Mouse (Mus musculus) testis, postnatal 14 days (tissue): ENCODE data around the gene Gstm6.

Source experiments
- DNase-seq: peaks from one replicate; pipeline ENCODE4 v3.0.0; 2021; ENCODE audit warnings: low spot score

Gstm6 gene

GRCm38 (mm10) chr3:107940524-107940923, 3.0 kb downstream of the Gstm6 start:
- DNase-seq: no peak

DNA sequence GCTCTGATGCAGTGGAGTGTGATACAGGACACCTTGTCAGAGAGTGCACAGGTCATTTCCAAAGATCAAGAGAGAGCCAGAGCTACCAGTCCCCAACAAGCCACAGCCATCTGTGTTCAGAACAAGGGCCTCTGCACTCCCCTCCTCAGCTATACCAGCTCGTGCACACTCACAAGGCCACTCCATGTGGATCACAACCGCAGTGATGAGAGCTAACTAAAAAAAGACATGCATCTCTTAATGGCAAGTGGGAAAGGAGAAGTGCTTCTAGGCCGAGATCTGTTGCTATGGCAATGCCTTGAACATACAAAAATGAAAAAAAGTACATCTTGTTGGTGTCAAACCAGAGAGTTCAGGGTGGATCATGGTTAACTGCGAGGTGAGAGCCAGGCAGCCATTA, 3.7 kb downstream of the Gstm6 start:
- no peak for DNase-seq

GRCm38 (mm10) chr3:107939403-107939802, 4.1 kb downstream of the Gstm6 start:
- DNase-seq: peak; percentile 64

DNA sequence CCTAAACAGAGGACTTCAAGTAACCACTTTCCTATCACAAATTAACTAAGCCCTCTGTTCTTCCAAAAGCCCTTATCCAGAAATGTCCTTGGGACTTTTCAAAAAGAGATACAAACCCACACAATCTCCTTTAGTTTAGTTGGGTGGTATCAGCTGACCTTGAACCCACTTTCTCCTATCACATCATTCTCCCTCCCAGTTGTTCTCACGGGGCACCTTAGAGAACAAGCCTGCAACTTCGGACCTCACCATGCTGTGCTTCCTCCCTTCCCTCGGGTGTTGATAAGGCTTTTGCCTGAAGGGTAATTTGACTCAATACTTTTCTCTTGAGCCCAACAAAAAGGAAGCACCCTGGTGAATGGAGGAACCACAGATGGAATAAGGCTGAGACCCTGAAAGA, 7.7 kb downstream of the Gstm6 start:
- DNase-seq: peak; percentile 77

GRCm38 (mm10) chr3:107935268-107935667, 8.3 kb downstream of the Gstm6 start:
- DNase-seq: no peak

GRCm38 (mm10) chr3:107932128-107932527, 11.4 kb downstream of the Gstm6 start:
- no peak for DNase-seq

- peak; percentile 94 for DNase-seq
Observed at GRCm38 (mm10) chr3:107931670-107932069, 11.9 kb downstream of the Gstm6 start, which contains the start of gene Gstm7. Gstm7 (minus strand) TSS chr3:107931817.

DNA sequence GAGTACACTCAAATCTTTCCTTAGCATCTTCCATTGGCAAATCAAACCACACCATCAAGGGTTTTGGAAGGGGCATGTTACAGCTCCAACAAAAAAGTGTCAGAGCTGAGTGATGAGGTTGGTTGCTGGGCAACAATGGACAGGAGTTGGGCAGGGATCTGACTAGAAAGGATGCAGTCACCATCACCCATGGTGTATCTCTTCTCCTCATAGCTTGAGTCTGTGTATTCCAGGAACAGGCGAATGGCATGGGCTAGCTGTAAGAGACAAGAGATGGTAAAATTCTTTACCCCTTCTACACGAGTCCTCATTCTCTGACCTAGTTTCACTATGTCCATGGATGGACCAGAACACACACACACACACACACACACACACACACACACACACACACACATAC, 12.4 kb downstream of the Gstm6 start:
- DNase-seq: no peak

DNA sequence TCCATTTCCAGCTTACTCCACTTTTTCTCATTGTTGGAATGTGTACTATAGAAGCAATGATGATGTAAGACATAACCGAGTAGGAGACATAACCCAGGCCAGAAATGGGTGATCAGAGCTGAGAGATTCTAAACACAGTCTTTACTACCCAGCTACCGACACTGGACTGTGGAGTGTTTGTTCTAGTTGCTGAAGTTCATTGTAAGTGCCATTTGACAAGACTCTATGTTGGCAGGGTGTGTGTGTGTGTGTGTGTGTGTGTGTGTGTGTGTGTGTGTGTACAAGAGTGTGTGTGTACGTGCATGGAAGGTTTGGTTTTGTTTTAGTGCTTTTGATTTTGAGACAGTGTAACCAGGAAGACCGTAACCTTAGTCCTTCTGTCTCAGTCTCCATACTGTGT, 13.8 kb downstream of the Gstm6 start:
- no peak for DNase-seq

DNA sequence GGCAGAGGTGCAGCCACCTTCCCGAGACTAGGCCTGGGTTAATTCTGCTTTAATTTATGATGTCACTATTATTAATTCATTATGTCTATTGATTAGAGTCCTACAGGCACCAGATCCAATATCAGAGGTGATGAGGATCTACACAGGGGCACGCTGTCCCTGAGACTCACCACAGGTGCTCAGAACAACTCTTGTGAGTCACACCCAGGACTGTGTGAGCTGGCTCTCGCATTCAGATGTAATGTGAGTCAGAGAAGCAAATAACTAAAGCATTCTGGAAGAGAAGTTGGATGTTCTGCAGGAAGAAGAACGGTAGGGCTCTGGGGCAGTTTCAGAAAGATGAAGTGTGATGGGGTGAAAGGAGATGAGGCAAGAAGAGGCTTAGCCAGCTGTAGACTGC, 14.3 kb downstream of the Gstm6 start:
- DNase-seq: no peak

DNA sequence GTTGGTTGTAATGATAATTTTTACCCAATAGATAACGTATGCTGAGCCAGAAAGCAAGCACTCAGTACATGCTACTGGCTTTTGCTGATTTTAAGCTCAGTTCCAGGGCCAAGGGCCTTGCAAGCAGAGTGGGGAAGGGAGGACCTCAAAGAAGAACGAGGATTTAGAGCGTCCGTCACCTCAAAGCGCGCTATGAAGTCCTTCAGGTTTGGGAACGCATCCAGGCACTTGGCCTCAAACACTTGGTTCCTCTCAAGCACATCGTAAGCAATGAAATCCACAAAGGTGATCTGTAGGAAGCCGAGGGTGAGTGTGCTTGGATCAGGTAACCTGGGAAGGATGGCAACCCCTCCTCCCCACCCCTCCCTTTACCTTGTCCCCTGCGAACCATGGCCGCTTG, 14.9 kb downstream of the Gstm6 start:
- DNase-seq: no peak

- no peak for DNase-seq
Observed at GRCm38 (mm10) chr3:107927841-107928240, 15.7 kb downstream of the Gstm6 start.

DNA sequence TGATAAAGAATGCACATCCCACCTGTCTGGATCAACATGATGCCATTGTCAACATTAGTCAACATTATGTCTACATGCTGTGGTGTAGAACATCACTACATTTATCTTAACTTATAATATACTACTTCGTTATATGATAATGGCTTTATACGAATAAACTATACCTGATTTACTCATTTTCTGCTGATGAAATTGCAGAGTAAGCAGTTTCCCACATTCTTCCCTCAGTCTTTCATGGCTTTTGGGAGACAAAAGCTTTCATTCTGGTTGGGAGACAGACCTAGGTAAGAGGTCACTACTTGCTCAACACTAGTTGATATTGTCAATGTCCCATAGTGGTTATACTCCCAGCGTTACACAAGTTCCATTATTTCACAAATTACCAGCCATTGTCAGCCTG, 18.2 kb downstream of the Gstm6 start:
- no peak for DNase-seq

GRCm38 (mm10) chr3:107920348-107920747, 23.2 kb downstream of the Gstm6 start:
- DNase-seq: no peak

GRCm38 (mm10) chr3:107917783-107918408, 25.7 kb downstream of the Gstm6 start:
- DNase-seq: no peak

- DNase-seq: no peak
Observed at GRCm38 (mm10) chr3:107917097-107917496, 26.5 kb downstream of the Gstm6 start.

- DNase-seq: no peak
Observed at GRCm38 (mm10) chr3:107916674-107917073, 26.9 kb downstream of the Gstm6 start.

GRCm38 (mm10) chr3:107905942-107906341, 37.6 kb downstream of the Gstm6 start:
- DNase-seq: no peak

GRCm38 (mm10) chr3:107900955-107901673, 42.4 kb downstream of the Gstm6 start:
- DNase-seq: no peak

GRCm38 (mm10) chr3:107898691-107899090, 44.9 kb downstream of the Gstm6 start:
- DNase-seq: no peak

GRCm38 (mm10) chr3:107895720-107896569, 47.6 kb downstream of the Gstm6 start, which contains the start of gene Gstm5:
Gstm5 (plus strand) TSS chr3:107895821.
- DNase-seq: peak; percentile 84

- DNase-seq: no peak
Observed at GRCm38 (mm10) chr3:107895194-107895719, 48.3 kb downstream of the Gstm6 start.
